Mouse (Mus musculus) adrenal gland (tissue): Measurements from ENCODE around the gene Fras1.

ENCODE experiments used
- intact Hi-C: fragments of 180-260 bp; cut with DNase I; formaldehyde crosslinking; loops from one replicate; pipeline ENCODE4 v1.15.1; 2025

Fras1 gene

GRCm38 (mm10) chr5:96783506-96784288 is 409.9 kb downstream of the Fras1 start:
- intact Hi-C loops = no loop called here

GRCm38 (mm10) chr5:96785096-96785495 is 411.3 kb downstream of the Fras1 start:
- intact Hi-C loops = no loop called here

GRCm38 (mm10) chr5:96792422-96792821 is 418.7 kb downstream of the Fras1 start:
- intact Hi-C loops = no loop called here

- intact Hi-C loops = no loop called here
These were observed 419.4 kb downstream of the Fras1 start, which contains the start of gene Anxa3 for GRCm38 (mm10) chr5:96792936-96793718. Gene Anxa3 (plus strand): TSS chr5:96793339.

GRCm38 (mm10) chr5:96793953-96794635 is 420.3 kb downstream of the Fras1 start:
- intact Hi-C loops = no loop called here

- intact Hi-C loops = no loop called here
These were observed 422.0 kb downstream of the Fras1 start for GRCm38 (mm10) chr5:96795752-96796151.

GRCm38 (mm10) chr5:96797465-96797864 is 423.7 kb downstream of the Fras1 start:
- intact Hi-C loops = no loop called here

GRCm38 (mm10) chr5:96799165-96799564 is 425.4 kb downstream of the Fras1 start:
- intact Hi-C loops = no loop called here

GRCm38 (mm10) chr5:96799969-96800368 is 426.2 kb downstream of the Fras1 start:
- intact Hi-C loops = no loop called here

- intact Hi-C loops = no loop called here
These were observed 428.4 kb downstream of the Fras1 start for GRCm38 (mm10) chr5:96802185-96802584.

GRCm38 (mm10) chr5:96803091-96803490 is 429.3 kb downstream of the Fras1 start:
- intact Hi-C loops = no loop called here

GRCm38 (mm10) chr5:96804304-96804703 is 430.5 kb downstream of the Fras1 start:
- intact Hi-C loops = no loop called here

GRCm38 (mm10) chr5:96804813-96805212 is 431.1 kb downstream of the Fras1 start:
- intact Hi-C loops = no loop called here

- intact Hi-C loops = no loop called here
These were observed 436.9 kb downstream of the Fras1 start for GRCm38 (mm10) chr5:96810620-96811019.

GRCm38 (mm10) chr5:96824769-96825327 is 451.1 kb downstream of the Fras1 start:
- intact Hi-C loops = no loop called here

- intact Hi-C loops = no loop called here
These were observed 453.4 kb downstream of the Fras1 start for GRCm38 (mm10) chr5:96827176-96827575.
